Mouse (Mus musculus) brain, embryonic 14.5 days (tissue): ENCODE data around the gene Gopc. TPM values are rescaled to one million over a fixed set of nuclear protein-coding genes. Genes with fewer than 3 reads are reported as not detected.
A peak's percentile ranks its signal among the peaks of the same experiment; 100 is the strongest.

Source experiments
- DNase-seq: peaks from one replicate; pipeline ENCODE4 v3.0.0-alpha.2; 2011; ENCODE audit warnings: low read depth
- CTCF ChIP-seq: fragments of 200-500 bp; IDR thresholded peaks from 2 replicates; pipeline ENCODE4 v1.5.1; 2012; ENCODE audit warnings: inconsistent platforms, mild to moderate bottlenecking, moderate library complexity, borderline replicate concordance; ENCODE audit not compliant: insufficient read depth, insufficient read length; ENCODE audit errors: extremely low read depth
- POLR2A ChIP-seq: fragments of 200-500 bp; IDR thresholded peaks from 2 replicates; pipeline ENCODE4 v1.6.1; 2012; ENCODE audit warnings: mild to moderate bottlenecking, inconsistent platforms, borderline replicate concordance; ENCODE audit not compliant: poor library complexity, insufficient read depth, insufficient read length, severe bottlenecking; ENCODE audit errors: extremely low read depth
- polyA plus RNA-seq: library from polyadenylated mRNA; depleted of rRNA; stranded (reverse); fragments of >200 nt; gene quantifications from 2 replicates; pipeline ENCODE4 v1.2.3, GENCODE M21; 2012; rRNA removed

Gene Gopc
- polyA plus RNA-seq = 10.3 and 19.4 TPM in 2 replicates

- peak; percentile 99 for DNase-seq
- peak; percentile 72; the same call in 1 of the 2 replicates for TF ChIP-seq POLR2A
- TF ChIP-seq CTCF = no peak
Measured at GRCm38 (mm10) chr10:52381845-52382591, at the start of gene Gopc. TSS of gene Gopc (minus strand) at chr10:52382124.

GRCm38 (mm10) chr10:52430953-52431352, 49.0 kb upstream of the Gopc start:
- TF ChIP-seq CTCF (no peak), POLR2A (no peak)
- no peak for DNase-seq

GRCm38 (mm10) chr10:52427634-52428415, 45.9 kb upstream of the Gopc start:
- peak; percentile 48 for DNase-seq
- TF ChIP-seq CTCF = no peak
- TF ChIP-seq POLR2A = no peak

- no peak for DNase-seq
- TF ChIP-seq CTCF = no peak
- no peak for TF ChIP-seq POLR2A
Measured at GRCm38 (mm10) chr10:52426314-52426980, 44.5 kb upstream of the Gopc start.

GRCm38 (mm10) chr10:52423097-52423496, 41.2 kb upstream of the Gopc start:
- TF ChIP-seq POLR2A (no peak), CTCF (peak; percentile 22; the same call in 1 of the 2 replicates)
- peak; percentile 29 for DNase-seq

- DNase-seq = no peak
- TF ChIP-seq CTCF (no peak), POLR2A (no peak)
Measured at GRCm38 (mm10) chr10:52421716-52422115, 39.8 kb upstream of the Gopc start.

GRCm38 (mm10) chr10:52420526-52420925, 38.6 kb upstream of the Gopc start:
- TF ChIP-seq POLR2A = no peak
- no peak for TF ChIP-seq CTCF
- DNase-seq = no peak

- TF ChIP-seq POLR2A (no peak), CTCF (no peak)
- no peak for DNase-seq
Measured at GRCm38 (mm10) chr10:52419402-52419801, 37.5 kb upstream of the Gopc start.

- no peak for DNase-seq
- TF ChIP-seq POLR2A (no peak), CTCF (no peak)
Measured at GRCm38 (mm10) chr10:52418931-52419330, 37.0 kb upstream of the Gopc start.

- peak; percentile 51 for DNase-seq
- TF ChIP-seq CTCF = no peak
- TF ChIP-seq POLR2A = no peak
Measured at GRCm38 (mm10) chr10:52417998-52418860, 36.3 kb upstream of the Gopc start.

- DNase-seq = peak; percentile 100
- TF ChIP-seq POLR2A = peak; percentile 86
- TF ChIP-seq CTCF = peak; percentile 91
Measured at GRCm38 (mm10) chr10:52417299-52417997, 35.5 kb upstream of the Gopc start, which contains the start of gene Nus1. TSS of gene Nus1 (plus strand) at chr10:52417547.
